Mouse (Mus musculus) hindbrain, embryonic 16.5 days (tissue): ENCODE results near the gene Cct5. TPM values are rescaled to one million over a fixed set of nuclear protein-coding genes. Genes with fewer than 3 reads are reported as not detected.
"Not testable (repeated sequence)": the region's sequence is repeated elsewhere in the genome, so short reads cannot be mapped to it uniquely, and the experiment has no call there.

Source experiments
- ATAC-seq: fragments of 200-750 bp; cut with Nextera tagmentation; 2 replicates; pipeline ENCODE4 v1.8.0; 2017; ENCODE audit warnings: moderate TSS enrichment, moderate library complexity
- H3K27ac ChIP-seq: fragments of 300-500 bp; sonication (generic); 2 replicates; pipeline ENCODE4 v1.5.1; 2014; ENCODE audit warnings: low read depth, mild to moderate bottlenecking, control low read depth, low read length, moderate library complexity
- H3K27me3 ChIP-seq: fragments of 300-500 bp; sonication (generic); replicated peaks from 2 replicates; pipeline ENCODE4 v1.6.1; 2014; ENCODE audit warnings: low read length; ENCODE audit not compliant: control insufficient read depth, insufficient read depth
- H3K36me3 ChIP-seq: fragments of 300-500 bp; sonication (generic); 2 replicates; pipeline ENCODE4 v1.6.1; 2014; ENCODE audit warnings: mild to moderate bottlenecking, low read length, moderate library complexity, mixed read lengths; ENCODE audit not compliant: control insufficient read depth, insufficient read depth
- H3K4me1 ChIP-seq: fragments of 300-500 bp; sonication (generic); 2 replicates; pipeline ENCODE4 v1.6.1; 2014; ENCODE audit warnings: low read depth, low read length; ENCODE audit not compliant: control insufficient read depth, insufficient read depth
- H3K4me2 ChIP-seq: fragments of 300-500 bp; sonication (generic); 2 replicates; pipeline ENCODE4 v1.6.1; 2014; ENCODE audit warnings: mild to moderate bottlenecking, low read length, control low read depth, moderate library complexity
- H3K4me3 ChIP-seq: fragments of 300-500 bp; sonication (generic); 2 replicates; pipeline ENCODE4 v1.5.1; 2014; ENCODE audit warnings: mild to moderate bottlenecking, low read length, control low read depth, moderate library complexity
- H3K9ac ChIP-seq: fragments of 300-500 bp; sonication (generic); 2 replicates; pipeline ENCODE4 v1.6.1; 2014; ENCODE audit warnings: low read depth, mild to moderate bottlenecking, control low read depth, low read length, moderate library complexity
- H3K9me3 ChIP-seq: fragments of 300-500 bp; sonication (generic); 2 replicates; pipeline ENCODE4 v1.6.1; 2014; ENCODE audit warnings: mild to moderate bottlenecking, low read length, moderate library complexity; ENCODE audit not compliant: control insufficient read depth
- WGBS: fragments of 180-500 bp; shearing (Covaris S2); extraction: QIAGEN DNeasy Blood & Tissue Kit; methylation state at CpG from one replicate; pipeline ENCODE4 v1.1.7; 2014; 5-methylcytosine and 5-hydroxymethylcytosine counted together
- polyA plus RNA-seq: library from polyadenylated mRNA; unstranded; fragments of >200 nt; fragmentation: Nextera tagmentation; extraction: Ambion mirVana; gene quantifications from 2 replicates; pipeline ENCODE4 v1.2.1, GENCODE M21; 2015

Gene Cct5
- polyA plus RNA-seq, 1 experiment from 2014 or later = 484 TPM

- Histone ChIP-seq H3K4me3 (no peak overlapping the region), H3K9ac (no peak overlapping the region), H3K36me3 (peaks cover 47% of the 10 kb centered on the region), H3K4me1 (no peaks in the 10 kb centered on the region), H3K4me2 (no peak overlapping the region), H3K27ac (no peak overlapping the region), H3K9me3 (no peaks in the 10 kb centered on the region), H3K27me3 (no peaks in the 10 kb centered on the region)
- ATAC-seq = 0 out of 2 replicates have a peak, but pooled peaks have one; percentile 10
- WGBS = 64% methylated on average over 8 of the region's 8 CpGs
Measured at GRCm38 (mm10) chr15:31588989-31589640, 12.5 kb downstream of the Cct5 start.

- Histone ChIP-seq H3K27ac (no peak overlapping the region), H3K4me2 (no peak overlapping the region), H3K27me3 (no peaks in the 10 kb centered on the region), H3K4me1 (no peaks in the 10 kb centered on the region), H3K36me3 (peaks cover 33% of the 10 kb centered on the region), H3K9ac (no peak overlapping the region), H3K4me3 (no peak overlapping the region), H3K9me3 (no peaks in the 10 kb centered on the region)
- 83% methylated on average over 2 of the region's 2 CpGs for WGBS
- peak; percentile 15; the same call in 1 of the 2 replicates for ATAC-seq
Measured at GRCm38 (mm10) chr15:31587789-31588188, 13.8 kb downstream of the Cct5 start.

DNA sequence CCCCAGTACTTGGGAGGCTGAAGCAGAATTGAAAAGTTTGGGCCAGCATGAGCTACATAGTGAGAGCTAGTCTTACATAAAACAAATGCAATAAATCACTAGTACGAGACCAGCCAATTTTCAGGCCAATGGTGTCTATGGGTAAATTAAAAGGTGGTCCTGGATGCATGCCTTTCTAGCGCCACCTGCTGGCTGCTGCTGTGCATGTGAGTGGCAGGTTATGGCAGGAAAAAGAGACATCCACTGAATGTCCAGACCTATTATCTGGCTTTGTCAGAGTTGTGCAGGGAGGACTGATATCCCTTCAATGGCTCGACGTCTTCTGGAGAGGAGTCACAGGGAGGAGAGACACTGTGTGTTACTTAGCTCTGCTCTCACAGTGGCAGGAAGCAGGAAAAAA lies 15.1 kb downstream of the Cct5 start:
- ATAC-seq = peak; percentile 71
- no peaks in the 10 kb centered on the region for H3K27me3 ChIP-seq
- no peaks in the 10 kb centered on the region for H3K9me3 ChIP-seq
- H3K9ac ChIP-seq = no peak overlapping the region
- H3K27ac ChIP-seq = no peak overlapping the region
- H3K36me3 ChIP-seq = peaks cover 21% of the 10 kb centered on the region
- no peak overlapping the region for H3K4me2 ChIP-seq
- no peaks in the 10 kb centered on the region for H3K4me1 ChIP-seq
- WGBS = 3% methylated on average over 4 of the region's 4 CpGs
- H3K4me3 ChIP-seq = no peak overlapping the region

- no peak for ATAC-seq
Measured at GRCm38 (mm10) chr15:31586088-31586487, 15.5 kb downstream of the Cct5 start.

DNA sequence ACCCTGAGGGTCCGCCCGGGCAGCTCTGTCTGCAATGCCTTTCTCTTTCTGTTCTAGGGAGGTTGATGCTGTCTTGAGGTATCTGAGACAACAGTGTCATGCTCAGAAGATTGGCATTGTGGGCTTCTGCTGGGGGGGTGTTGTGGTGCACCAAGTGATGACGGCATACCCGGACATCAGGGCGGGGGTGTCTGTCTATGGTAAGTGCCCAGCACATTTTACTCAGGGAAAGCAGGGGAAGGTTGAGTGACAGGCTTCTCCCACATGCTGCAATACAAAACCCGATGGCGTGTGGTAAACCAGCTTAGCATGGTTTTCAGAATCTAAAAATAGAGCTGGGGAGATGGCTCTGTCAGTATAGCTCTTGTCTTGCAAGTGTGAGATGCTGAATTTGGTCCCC lies 16.4 kb downstream of the Cct5 start:
- peaks cover 9% of the 10 kb centered on the region for H3K36me3 ChIP-seq
- no peaks in the 10 kb centered on the region for H3K27me3 ChIP-seq
- no peaks in the 10 kb centered on the region for H3K4me1 ChIP-seq
- no peak overlapping the region for H3K9ac ChIP-seq
- no peak overlapping the region for H3K4me2 ChIP-seq
- no peak for ATAC-seq
- 86% methylated on average over 7 of the region's 7 CpGs for WGBS
- no peak overlapping the region for H3K27ac ChIP-seq
- H3K4me3 ChIP-seq = no peak overlapping the region
- no peaks in the 10 kb centered on the region for H3K9me3 ChIP-seq

More at GRCm38 (mm10) chr15:31586088-31586487, 15.5 kb downstream of the Cct5 start:
- WGBS = 83% methylated on average over 5 of the region's 5 CpGs
- H3K9ac ChIP-seq = no peak overlapping the region
- H3K4me2 ChIP-seq = no peak overlapping the region
- H3K9me3 ChIP-seq = no peaks in the 10 kb centered on the region
- H3K4me1 ChIP-seq = no peaks in the 10 kb centered on the region
- H3K27me3 ChIP-seq = no peaks in the 10 kb centered on the region
- H3K27ac ChIP-seq = no peak overlapping the region
- peaks cover 16% of the 10 kb centered on the region for H3K36me3 ChIP-seq
- no peak overlapping the region for H3K4me3 ChIP-seq

DNA sequence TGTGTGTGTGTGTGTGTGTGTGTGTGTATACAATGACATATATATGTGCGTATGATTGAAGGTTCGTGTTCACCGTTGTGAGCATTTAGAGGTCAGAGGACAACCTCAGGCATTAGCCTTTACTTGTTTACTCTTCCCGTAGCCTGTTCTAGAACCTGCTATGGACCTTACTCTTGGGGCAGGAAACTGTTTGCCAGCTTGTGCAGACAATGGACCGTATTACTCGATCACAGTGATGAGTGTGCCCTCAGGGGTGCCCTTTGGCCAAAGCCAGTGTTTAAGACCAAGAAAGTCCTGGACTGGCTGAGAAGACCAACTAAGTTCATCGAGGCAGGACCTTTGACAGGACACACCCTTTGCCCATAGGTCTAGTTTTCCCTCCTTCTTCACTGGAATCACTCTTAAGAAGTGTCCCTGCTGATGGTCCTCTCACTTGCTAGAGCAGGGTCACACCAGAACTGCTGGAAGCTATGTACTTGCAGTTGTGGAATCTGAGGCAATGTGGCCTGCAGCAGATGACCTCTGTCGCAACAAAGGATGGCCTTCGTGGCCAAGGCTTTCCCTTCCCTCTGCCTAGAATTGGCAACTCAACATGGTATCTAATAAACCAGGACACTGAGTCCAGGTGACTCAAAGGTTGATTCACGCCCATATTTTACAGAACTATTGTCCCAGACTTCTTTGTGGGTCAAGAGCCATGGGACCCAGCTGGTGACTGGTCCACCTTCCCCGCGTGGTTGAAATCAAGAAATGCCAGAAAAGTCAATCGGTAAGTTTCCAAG lies 18.1 kb downstream of the Cct5 start:
- Histone ChIP-seq H3K36me3 (no peaks in the 10 kb centered on the region), H3K4me2 (no peak overlapping the region), H3K9ac (no peak overlapping the region), H3K4me1 (no peaks in the 10 kb centered on the region), H3K4me3 (no peak overlapping the region), H3K9me3 (no peaks in the 10 kb centered on the region), H3K27ac (no peak overlapping the region), H3K27me3 (no peaks in the 10 kb centered on the region)
- WGBS = 93% methylated on average over 13 of the region's 13 CpGs
- no peak for ATAC-seq

DNA sequence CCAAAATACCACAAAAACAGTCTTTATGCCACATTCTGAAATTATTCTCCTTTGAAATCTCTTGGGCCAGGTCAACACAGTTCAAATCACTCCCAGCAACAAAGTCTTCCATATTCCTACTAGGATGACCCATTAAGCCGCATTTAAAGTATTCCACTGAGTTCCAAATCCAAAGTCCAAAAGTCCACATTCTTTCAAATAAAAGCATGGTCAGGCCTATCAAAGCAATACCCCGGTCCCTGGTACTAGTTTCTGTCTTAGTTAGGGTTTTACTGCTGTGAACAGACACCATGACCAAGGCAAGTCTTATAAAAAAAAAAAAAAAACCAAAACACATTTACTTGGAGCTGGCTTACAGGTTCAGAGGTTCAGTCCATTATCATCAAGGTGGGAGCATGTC lies 20.5 kb downstream of the Cct5 start:
- not testable (repeated sequence) for H3K27me3 ChIP-seq, H3K4me3 ChIP-seq, ATAC-seq, H3K27ac ChIP-seq, H3K4me2 ChIP-seq, H3K9ac ChIP-seq, H3K4me1 ChIP-seq, H3K36me3 ChIP-seq, H3K9me3 ChIP-seq
- 92% methylated on average over 2 of the region's 2 CpGs for WGBS

- Histone ChIP-seq H3K4me2 (no peak overlapping the region), H3K27me3 (no peaks in the 10 kb centered on the region), H3K4me3 (no peak overlapping the region), H3K27ac (no peak overlapping the region), H3K9ac (no peak overlapping the region), H3K9me3 (no peaks in the 10 kb centered on the region), H3K36me3 (no peaks in the 10 kb centered on the region), H3K4me1 (no peaks in the 10 kb centered on the region)
- ATAC-seq = no peak
- WGBS = 79% methylated on average over 5 of the region's 5 CpGs
Measured at GRCm38 (mm10) chr15:31576076-31576475, 25.5 kb downstream of the Cct5 start.

DNA sequence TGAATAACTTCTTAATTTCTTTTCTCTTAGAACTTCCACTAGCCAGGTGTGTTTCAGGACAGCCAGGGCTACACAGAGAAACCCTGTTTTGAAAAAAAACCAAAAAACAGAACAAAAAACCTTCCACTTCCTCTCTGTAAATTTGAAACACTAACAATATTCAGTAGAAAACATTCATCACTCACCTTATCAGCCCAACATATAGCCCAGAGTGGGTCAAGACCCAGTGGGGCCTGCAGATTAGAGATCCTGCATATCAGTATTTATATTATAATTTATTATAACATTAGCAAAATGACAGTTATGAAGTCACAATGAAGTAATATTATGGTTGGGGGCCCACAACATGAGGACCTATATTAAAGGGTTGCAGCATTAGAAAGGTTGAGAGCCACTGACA lies 27.9 kb downstream of the Cct5 start:
- no peak overlapping the region for H3K27ac ChIP-seq
- H3K4me2 ChIP-seq = no peak overlapping the region
- ATAC-seq = no peak
- H3K27me3 ChIP-seq = no peaks in the 10 kb centered on the region
- H3K36me3 ChIP-seq = no peaks in the 10 kb centered on the region
- H3K4me3 ChIP-seq = no peak overlapping the region
- H3K9me3 ChIP-seq = no peaks in the 10 kb centered on the region
- H3K9ac ChIP-seq = no peak overlapping the region
- H3K4me1 ChIP-seq = peaks cover under 1% of the 10 kb centered on the region; the same call in 1 of the 2 replicates
